Mouse (Mus musculus): ENCODE measurements around the gene Gm28053. TPM values are rescaled to one million over a fixed set of nuclear protein-coding genes. Genes with fewer than 3 reads are reported as not detected.

Gm28053 gene
- polyA plus RNA-seq, 1 experiment from 2014 or later: 1.1 TPM

DNA sequence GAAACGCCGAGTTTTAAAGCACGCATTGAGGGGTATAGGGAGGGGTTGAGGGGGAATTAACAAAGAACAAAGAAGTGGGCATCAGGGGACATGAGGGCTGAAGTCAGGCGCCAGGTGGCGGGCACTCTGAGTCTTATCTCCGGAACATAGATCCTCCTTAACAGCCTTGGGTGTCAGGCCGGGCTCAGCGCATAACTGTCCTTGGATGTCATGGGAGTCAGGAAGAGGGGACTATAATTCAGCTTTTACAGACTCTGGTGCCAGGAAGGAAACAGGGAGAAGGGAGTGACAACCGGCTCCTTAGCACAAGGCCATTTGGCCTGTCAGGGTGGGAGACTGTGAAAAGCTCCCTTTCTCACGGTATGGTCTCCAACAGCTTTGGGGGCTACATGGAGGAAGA, 46.1 kb downstream of the Gm28053 start:
- Histone ChIP-seq H3K27me3 (ENCODE audit: insufficient read depth, low read length) (no peaks in the 10 kb centered on the region), H3K4me2 (ENCODE audit: low read depth, low read length) (no peak overlapping the region), H3K4me1 (ENCODE audit: insufficient read depth) (peaks cover 7% of the 10 kb centered on the region), H3K4me3 (ENCODE audit: low read depth, low read length) (no peak overlapping the region), H3K27ac (ENCODE audit: low read depth) (no peak overlapping the region), H3K9ac (replicated peaks) (no peak overlapping the region), H3K36me3 (replicated peaks; ENCODE audit: insufficient read depth, low read length) (no peaks in the 10 kb centered on the region), H3K9me3 (ENCODE audit: low read length) (no peaks in the 10 kb centered on the region)
- TF ChIP-seq EP300 (IDR thresholded peaks at IDR 0.05; ENCODE audit: low read depth) (no peak), CTCF (IDR thresholded peaks at IDR 0.05; ENCODE audit: low read depth) (no peak)
- ATAC-seq (no peak), DNase-seq (no peak)
- 82% methylated on average over 10 of the region's 10 CpGs for WGBS (ENCODE audit: insufficient replicate concordance)

DNA sequence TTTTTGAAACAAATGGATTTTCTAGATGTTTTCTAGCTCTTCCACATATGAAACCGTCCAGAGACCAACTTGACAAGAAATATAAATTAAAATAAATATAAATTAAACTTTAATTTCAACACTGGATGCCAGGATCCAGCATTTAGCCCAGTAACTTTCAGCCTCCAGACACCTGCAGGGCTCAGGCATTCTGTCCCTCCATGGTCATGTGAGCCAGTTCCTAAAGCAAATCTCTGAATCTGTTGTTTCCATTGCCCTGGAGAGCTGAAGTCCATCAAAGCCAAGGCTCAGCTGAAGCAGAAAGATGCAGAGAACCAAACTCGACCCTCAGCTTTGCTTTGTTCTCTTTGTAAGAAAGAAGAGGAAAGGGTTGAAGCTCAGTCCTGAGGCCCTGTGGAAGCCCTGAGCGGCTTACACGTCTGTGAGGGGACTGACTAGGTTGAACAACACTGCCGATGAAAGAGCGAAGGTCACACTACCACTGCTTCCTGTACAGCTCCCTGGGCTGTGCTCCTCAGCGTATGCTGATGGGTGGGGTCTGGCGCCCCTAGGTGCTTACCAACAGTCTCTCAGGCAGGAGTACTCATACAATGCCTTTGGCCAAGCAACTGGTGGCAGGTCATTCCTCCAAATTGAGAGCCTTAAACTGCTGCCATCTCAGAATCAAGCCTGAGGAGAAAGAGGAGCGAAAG, 49.9 kb downstream of the Gm28053 start:
- ATAC-seq (no peak), DNase-seq (no peak)
- Histone ChIP-seq H3K4me2 (ENCODE audit: low read depth, low read length) (no peak overlapping the region), H3K27me3 (ENCODE audit: insufficient read depth, low read length) (no peaks in the 10 kb centered on the region), H3K4me3 (ENCODE audit: low read depth, low read length) (no peak overlapping the region), H3K9me3 (ENCODE audit: low read length) (no peaks in the 10 kb centered on the region), H3K27ac (ENCODE audit: low read depth) (no peak overlapping the region), H3K4me1 (ENCODE audit: insufficient read depth) (peaks cover 7% of the 10 kb centered on the region), H3K9ac (replicated peaks) (no peak overlapping the region), H3K36me3 (replicated peaks; ENCODE audit: insufficient read depth, low read length) (no peaks in the 10 kb centered on the region)
- TF ChIP-seq EP300 (IDR thresholded peaks at IDR 0.05; ENCODE audit: low read depth) (no peak), CTCF (IDR thresholded peaks at IDR 0.05; ENCODE audit: low read depth) (no peak)
- WGBS (ENCODE audit: insufficient replicate concordance): 36% methylated on average over 9 of the region's 9 CpGs

DNA sequence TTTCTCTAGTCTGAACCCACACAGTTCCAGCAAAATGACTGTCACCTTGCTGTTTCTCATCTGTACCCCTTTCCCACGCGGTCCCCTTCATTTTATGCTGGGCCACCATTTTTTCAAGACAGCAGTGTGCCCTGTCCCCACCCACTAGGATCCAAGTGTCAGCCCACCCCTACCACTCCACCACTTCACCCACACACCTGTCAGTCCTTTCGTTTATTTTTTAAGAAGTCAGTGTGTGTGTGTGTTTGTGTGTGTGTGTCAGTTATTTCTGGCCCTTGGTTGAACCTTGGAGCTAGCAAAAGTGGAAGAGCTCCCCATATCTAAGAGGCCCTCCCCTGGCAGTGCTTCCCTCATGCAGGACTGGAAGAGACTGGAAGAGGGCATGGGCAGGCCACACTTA, 50.5 kb downstream of the Gm28053 start:
- Histone ChIP-seq H3K27ac (ENCODE audit: low read depth) (no peak overlapping the region), H3K4me2 (ENCODE audit: low read depth, low read length) (no peak overlapping the region)
- TF ChIP-seq CTCF (IDR thresholded peaks at IDR 0.05; ENCODE audit: low read depth) (no peak), EP300 (IDR thresholded peaks at IDR 0.05; ENCODE audit: low read depth) (no peak)

DNA sequence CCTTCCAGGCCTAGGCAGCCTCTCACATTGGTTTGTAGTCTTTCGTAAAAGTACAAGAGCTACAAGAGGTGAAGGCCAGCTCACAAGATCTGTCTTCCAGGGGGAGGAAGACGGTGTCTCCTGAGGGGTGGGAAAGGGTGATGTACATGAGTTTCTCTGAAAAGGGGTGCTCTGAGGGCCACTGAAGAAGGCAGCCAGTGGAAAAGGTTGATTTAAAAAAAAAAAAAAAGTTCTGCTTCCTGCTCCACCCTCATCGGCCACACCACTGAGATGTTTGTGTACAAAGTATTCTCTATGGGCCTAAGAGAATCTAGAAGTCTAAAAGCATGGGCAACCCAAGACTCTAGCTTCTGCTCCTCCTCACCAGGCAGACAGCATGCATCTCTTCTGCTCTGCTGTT, 52.3 kb downstream of the Gm28053 start, which contains the start of gene Gimap3:
TSS of gene Gimap3 (minus strand) at position 156 of the 400 bp plus-strand sequence.
- no peaks in the 10 kb centered on the region for H3K36me3 ChIP-seq (replicated peaks; ENCODE audit: insufficient read depth, low read length)
- ATAC-seq (no peak), DNase-seq (no peak)
- no peak for TF ChIP-seq CTCF (IDR thresholded peaks at IDR 0.05; ENCODE audit: low read depth)
- TF ChIP-seq EP300 (IDR thresholded peaks at IDR 0.05; ENCODE audit: low read depth): no peak
- WGBS (ENCODE audit: insufficient replicate concordance): 65% methylated on average over 3 of the region's 3 CpGs
- no peaks in the 10 kb centered on the region for H3K27me3 ChIP-seq (ENCODE audit: insufficient read depth, low read length)
- H3K9ac ChIP-seq (replicated peaks): no peak within 1 kb of the TSS
- H3K4me2 ChIP-seq (ENCODE audit: low read depth, low read length): no peak within 1 kb of the TSS
- H3K4me1 ChIP-seq (ENCODE audit: insufficient read depth): peaks cover 7% of the 10 kb centered on the region
- no peak within 1 kb of the TSS for H3K4me3 ChIP-seq (ENCODE audit: low read depth, low read length)
- no peaks in the 10 kb centered on the region for H3K9me3 ChIP-seq (ENCODE audit: low read length)
- H3K27ac ChIP-seq (ENCODE audit: low read depth): no peak within 1 kb of the TSS

More for the DNA sequence above, 50.5 kb downstream of the Gm28053 start:
- Histone ChIP-seq H3K36me3 (replicated peaks; ENCODE audit: insufficient read depth, low read length) (no peaks in the 10 kb centered on the region), H3K27me3 (ENCODE audit: insufficient read depth, low read length) (no peaks in the 10 kb centered on the region), H3K9me3 (ENCODE audit: low read length) (no peaks in the 10 kb centered on the region), H3K4me3 (ENCODE audit: low read depth, low read length) (no peak overlapping the region), H3K9ac (replicated peaks) (no peak overlapping the region), H3K4me1 (ENCODE audit: insufficient read depth) (peaks cover 7% of the 10 kb centered on the region)
- ATAC-seq (no peak), DNase-seq (no peak)
- 67% methylated on average over 3 of the region's 3 CpGs for WGBS (ENCODE audit: insufficient replicate concordance)

DNA sequence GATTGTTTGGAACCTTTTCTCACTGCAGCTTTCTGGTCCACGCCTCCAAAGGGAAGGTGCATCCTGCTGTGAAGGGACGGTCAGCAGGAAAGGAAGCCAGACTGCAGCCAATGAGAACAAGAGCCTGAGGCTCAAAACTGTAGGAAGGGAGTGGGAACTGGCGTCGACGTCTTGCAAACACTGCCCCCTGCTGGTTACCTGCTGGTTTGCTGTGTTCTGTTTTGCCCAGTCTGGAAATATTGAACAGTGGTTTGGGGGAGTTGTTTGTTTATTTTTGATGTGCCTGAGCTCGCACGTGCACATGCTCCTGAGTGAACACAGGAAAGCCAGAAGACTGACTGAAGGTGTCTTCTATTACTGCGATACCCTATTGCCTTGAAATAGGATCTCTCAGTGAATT, 53.6 kb downstream of the Gm28053 start:
- Histone ChIP-seq H3K9ac (replicated peaks) (no peak overlapping the region), H3K27ac (ENCODE audit: low read depth) (no peak overlapping the region), H3K27me3 (ENCODE audit: insufficient read depth, low read length) (no peaks in the 10 kb centered on the region), H3K4me2 (ENCODE audit: low read depth, low read length) (no peak overlapping the region), H3K4me3 (ENCODE audit: low read depth, low read length) (no peak overlapping the region), H3K9me3 (ENCODE audit: low read length) (no peaks in the 10 kb centered on the region), H3K4me1 (ENCODE audit: insufficient read depth) (peaks cover 7% of the 10 kb centered on the region), H3K36me3 (replicated peaks; ENCODE audit: insufficient read depth, low read length) (no peaks in the 10 kb centered on the region)
- DNase-seq (peak; percentile 83), ATAC-seq (peak; percentile 47; the same call in 1 of the 2 replicates)
- TF ChIP-seq EP300 (IDR thresholded peaks at IDR 0.05; ENCODE audit: low read depth): no peak
- TF ChIP-seq CTCF (IDR thresholded peaks at IDR 0.05; ENCODE audit: low read depth): peak; percentile 92
- 10% methylated on average over 8 of the region's 8 CpGs for WGBS (ENCODE audit: insufficient replicate concordance)

DNA sequence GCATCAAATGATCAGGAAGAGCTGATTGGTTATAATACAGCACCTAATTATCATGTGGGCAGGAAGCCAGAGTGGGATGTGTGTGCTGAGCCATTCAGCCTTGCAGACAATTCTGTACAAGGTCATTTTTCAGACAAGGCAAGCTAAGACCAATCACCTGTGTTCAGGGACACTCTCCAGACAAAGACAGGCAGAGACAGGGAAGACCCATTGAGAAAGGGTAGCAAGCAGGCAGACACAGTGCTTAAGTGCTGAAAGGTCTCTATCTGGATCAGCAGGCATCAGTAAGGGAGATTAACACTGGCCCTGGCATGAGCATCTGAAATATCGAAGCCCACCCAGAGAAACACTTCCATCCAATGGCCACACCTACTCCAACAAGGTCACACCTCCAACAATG, 66.0 kb downstream of the Gm28053 start:
- DNase-seq (no peak), ATAC-seq (no peak)
- H3K9me3 ChIP-seq (ENCODE audit: low read length): no peaks in the 10 kb centered on the region
- WGBS (ENCODE audit: insufficient replicate concordance): 84% methylated on average over 1 of the region's 1 CpGs
- no peaks in the 10 kb centered on the region for H3K27me3 ChIP-seq (ENCODE audit: insufficient read depth, low read length)
- TF ChIP-seq EP300 (IDR thresholded peaks at IDR 0.05; ENCODE audit: low read depth): no peak
- no peak overlapping the region for H3K4me3 ChIP-seq (ENCODE audit: low read depth, low read length)
- H3K9ac ChIP-seq (replicated peaks): no peak overlapping the region
- H3K4me2 ChIP-seq (ENCODE audit: low read depth, low read length): no peak overlapping the region
- H3K27ac ChIP-seq (ENCODE audit: low read depth): peak overlapping the region; percentile 41; the same call in 1 of the 2 replicates
- no peaks in the 10 kb centered on the region for H3K4me1 ChIP-seq (ENCODE audit: insufficient read depth)
- H3K36me3 ChIP-seq (replicated peaks; ENCODE audit: insufficient read depth, low read length): no peaks in the 10 kb centered on the region

All from liver, postnatal 0 days (tissue).